Mouse (Mus musculus): Measurements from ENCODE around the gene Lgals9. TPM values are rescaled to one million over a fixed set of nuclear protein-coding genes. Genes with fewer than 3 reads are reported as not detected.
"Not testable (repeated sequence)": the region's sequence is repeated elsewhere in the genome, so short reads cannot be mapped to it uniquely, and the experiment has no call there.

The Lgals9 gene
- polyA plus RNA-seq, 1 experiment from 2014 or later: 7.8 TPM

- no peak overlapping the region for H3K9ac ChIP-seq (replicated peaks)
- 82% methylated on average over 7 of the region's 7 CpGs for WGBS
- ATAC-seq (replicated peaks): no peak
- no peak overlapping the region for H3K4me2 ChIP-seq (replicated peaks)
- no peaks in the 10 kb centered on the region for H3K27me3 ChIP-seq
- H3K36me3 ChIP-seq: peaks cover 5% of the 10 kb centered on the region; the same call in 1 of the 2 replicates
- no peak overlapping the region for H3K4me3 ChIP-seq
- no peaks in the 10 kb centered on the region for H3K4me1 ChIP-seq
- no peaks in the 10 kb centered on the region for H3K9me3 ChIP-seq
- H3K27ac ChIP-seq (replicated peaks): no peak overlapping the region
Observed at GRCm38 (mm10) chr11:79017161-79017606, 32.4 kb upstream of the Lgals9 start.

DNA sequence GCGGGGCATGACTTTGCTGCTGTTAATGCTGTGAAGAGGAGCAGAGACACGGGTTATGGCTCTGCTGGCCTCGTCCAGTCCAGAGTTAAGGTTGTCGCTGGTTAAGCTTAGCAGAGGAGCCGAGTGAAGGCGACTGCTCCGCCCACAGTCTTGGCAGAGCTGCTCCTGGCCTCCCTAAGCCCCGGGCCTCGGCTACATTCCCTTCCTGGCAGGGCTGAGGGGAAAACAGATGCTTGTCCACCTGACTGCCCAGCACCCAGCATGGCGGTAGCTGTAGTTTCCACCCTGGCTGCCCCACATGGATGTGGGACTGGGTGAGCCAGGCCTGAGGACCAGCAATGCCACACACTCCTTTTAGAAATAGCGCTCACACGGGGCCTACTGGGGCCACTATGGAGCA, 31.5 kb upstream of the Lgals9 start:
- WGBS: 57% methylated on average over 12 of the region's 12 CpGs
- Histone ChIP-seq H3K36me3 (peaks cover 5% of the 10 kb centered on the region; the same call in 1 of the 2 replicates), H3K4me3 (no peak overlapping the region), H3K9ac (replicated peaks) (no peak overlapping the region), H3K27me3 (no peaks in the 10 kb centered on the region), H3K4me1 (no peaks in the 10 kb centered on the region), H3K4me2 (replicated peaks) (no peak overlapping the region), H3K9me3 (no peaks in the 10 kb centered on the region), H3K27ac (replicated peaks) (no peak overlapping the region)
- no peak for ATAC-seq (replicated peaks)

DNA sequence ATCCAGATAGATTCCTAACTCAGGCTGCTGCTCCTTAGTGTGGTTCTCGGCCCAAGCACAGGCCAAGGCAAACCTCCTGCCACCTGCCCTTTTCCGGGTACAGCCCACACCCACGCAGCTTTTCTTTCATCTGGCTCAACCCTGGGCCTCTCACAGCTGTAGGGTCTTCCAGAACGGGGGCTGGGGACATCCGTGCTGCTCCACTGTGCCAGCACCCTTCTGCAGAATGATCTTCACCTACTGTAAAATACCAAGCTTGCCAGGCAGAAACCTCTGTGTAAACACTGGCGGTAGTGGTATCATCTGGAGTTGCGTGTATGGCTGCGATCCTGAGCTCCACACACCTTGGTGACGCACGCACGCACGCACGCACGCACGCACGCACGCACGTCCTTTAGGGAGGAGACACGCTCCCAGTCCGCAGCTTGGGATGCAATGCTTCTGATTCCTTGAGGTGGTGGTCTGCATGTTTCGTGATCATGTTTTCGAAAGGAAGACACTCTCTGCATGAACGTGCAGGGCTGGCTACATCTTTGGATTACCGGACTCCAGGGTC, 31.0 kb upstream of the Lgals9 start:
- Histone ChIP-seq H3K36me3 (peaks cover 5% of the 10 kb centered on the region; the same call in 1 of the 2 replicates), H3K4me2 (replicated peaks) (no peak overlapping the region), H3K9me3 (no peaks in the 10 kb centered on the region), H3K4me3 (no peak overlapping the region), H3K27ac (replicated peaks) (no peak overlapping the region), H3K27me3 (no peaks in the 10 kb centered on the region), H3K9ac (replicated peaks) (no peak overlapping the region), H3K4me1 (no peaks in the 10 kb centered on the region)
- 90% methylated on average over 24 of the region's 24 CpGs for WGBS
- ATAC-seq (replicated peaks): no peak

- H3K36me3 ChIP-seq: peaks cover 5% of the 10 kb centered on the region; the same call in 1 of the 2 replicates
- 77% methylated on average over 15 of the region's 15 CpGs for WGBS
- no peaks in the 10 kb centered on the region for H3K27me3 ChIP-seq
- H3K4me1 ChIP-seq: no peaks in the 10 kb centered on the region
- H3K4me3 ChIP-seq: no peak overlapping the region
- H3K9ac ChIP-seq (replicated peaks): no peak overlapping the region
- no peak overlapping the region for H3K4me2 ChIP-seq (replicated peaks)
- no peak for ATAC-seq (replicated peaks)
- no peak overlapping the region for H3K27ac ChIP-seq (replicated peaks)
- no peaks in the 10 kb centered on the region for H3K9me3 ChIP-seq
Observed at GRCm38 (mm10) chr11:79014602-79015325, 30.0 kb upstream of the Lgals9 start.

DNA sequence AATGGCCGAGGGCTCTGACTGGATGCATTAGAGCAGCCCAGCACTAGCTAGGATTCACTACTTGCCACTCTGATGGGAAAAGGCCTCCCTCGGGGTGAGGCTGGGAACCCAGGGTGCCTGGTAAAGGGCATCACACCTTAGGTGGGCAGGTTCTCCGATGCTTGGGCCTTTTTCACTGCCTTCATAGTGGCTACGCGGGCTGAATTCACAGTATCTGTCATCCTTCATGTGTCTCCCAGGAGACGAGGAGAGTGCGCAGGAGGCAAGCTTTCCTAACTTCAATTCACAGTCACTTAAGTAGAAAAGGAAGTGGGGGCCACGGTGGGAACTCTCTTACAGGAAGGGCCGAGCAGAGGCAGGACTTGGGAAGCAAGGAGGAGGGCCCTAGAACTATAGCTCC, 29.1 kb upstream of the Lgals9 start:
- H3K4me1 ChIP-seq: no peaks in the 10 kb centered on the region
- H3K4me3 ChIP-seq: no peak overlapping the region
- no peak for ATAC-seq (replicated peaks)
- no peaks in the 10 kb centered on the region for H3K27me3 ChIP-seq
- WGBS: 65% methylated on average over 9 of the region's 9 CpGs
- no peak overlapping the region for H3K9ac ChIP-seq (replicated peaks)
- H3K4me2 ChIP-seq (replicated peaks): no peak overlapping the region
- H3K36me3 ChIP-seq: peaks cover 5% of the 10 kb centered on the region; the same call in 1 of the 2 replicates
- H3K27ac ChIP-seq (replicated peaks): no peak overlapping the region
- no peaks in the 10 kb centered on the region for H3K9me3 ChIP-seq

DNA sequence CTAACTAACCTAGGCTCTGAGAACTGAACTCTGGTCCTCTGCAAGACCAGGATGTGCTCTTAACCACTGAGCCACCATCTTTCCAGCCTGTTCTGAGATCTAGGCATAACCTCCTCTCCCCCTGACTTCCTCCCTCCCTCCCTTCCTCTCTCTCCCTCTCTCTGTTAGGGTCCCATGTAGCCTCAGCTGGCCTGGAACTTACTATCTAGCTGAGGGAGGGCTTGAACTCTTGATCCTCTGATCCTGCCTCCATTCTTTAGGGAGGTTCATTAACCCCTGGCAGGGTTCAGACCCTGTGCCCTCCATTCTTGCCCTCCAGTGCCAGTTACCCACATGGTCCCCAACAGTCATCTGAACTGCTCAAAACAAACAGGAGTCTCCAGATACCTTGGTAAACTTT, 28.3 kb upstream of the Lgals9 start:
- ATAC-seq (replicated peaks): no peak
- H3K9me3 ChIP-seq: no peaks in the 10 kb centered on the region
- no peaks in the 10 kb centered on the region for H3K4me1 ChIP-seq
- H3K9ac ChIP-seq (replicated peaks): no peak overlapping the region
- H3K27me3 ChIP-seq: no peaks in the 10 kb centered on the region
- no peak overlapping the region for H3K4me3 ChIP-seq
- no peak overlapping the region for H3K27ac ChIP-seq (replicated peaks)
- peaks cover 3% of the 10 kb centered on the region; the same call in 1 of the 2 replicates for H3K36me3 ChIP-seq
- H3K4me2 ChIP-seq (replicated peaks): no peak overlapping the region

GRCm38 (mm10) chr11:79012529-79012928, 27.8 kb upstream of the Lgals9 start:
- no peak overlapping the region for H3K4me2 ChIP-seq (replicated peaks)
- 98% methylated on average over 2 of the region's 2 CpGs for WGBS
- H3K4me3 ChIP-seq: no peak overlapping the region
- H3K9ac ChIP-seq (replicated peaks): no peak overlapping the region
- H3K9me3 ChIP-seq: no peaks in the 10 kb centered on the region
- H3K4me1 ChIP-seq: no peaks in the 10 kb centered on the region
- H3K36me3 ChIP-seq: no peaks in the 10 kb centered on the region
- no peaks in the 10 kb centered on the region for H3K27me3 ChIP-seq
- no peak overlapping the region for H3K27ac ChIP-seq (replicated peaks)
- ATAC-seq (replicated peaks): no peak

- Histone ChIP-seq H3K4me3 (no peak overlapping the region), H3K27me3 (no peaks in the 10 kb centered on the region), H3K27ac (replicated peaks) (no peak overlapping the region), H3K36me3 (no peaks in the 10 kb centered on the region), H3K9ac (replicated peaks) (no peak overlapping the region), H3K4me1 (no peaks in the 10 kb centered on the region), H3K9me3 (no peaks in the 10 kb centered on the region), H3K4me2 (replicated peaks) (no peak overlapping the region)
- WGBS: 86% methylated on average over 7 of the region's 7 CpGs
- ATAC-seq (replicated peaks): no peak
Observed at GRCm38 (mm10) chr11:79008891-79009290, 24.1 kb upstream of the Lgals9 start.

DNA sequence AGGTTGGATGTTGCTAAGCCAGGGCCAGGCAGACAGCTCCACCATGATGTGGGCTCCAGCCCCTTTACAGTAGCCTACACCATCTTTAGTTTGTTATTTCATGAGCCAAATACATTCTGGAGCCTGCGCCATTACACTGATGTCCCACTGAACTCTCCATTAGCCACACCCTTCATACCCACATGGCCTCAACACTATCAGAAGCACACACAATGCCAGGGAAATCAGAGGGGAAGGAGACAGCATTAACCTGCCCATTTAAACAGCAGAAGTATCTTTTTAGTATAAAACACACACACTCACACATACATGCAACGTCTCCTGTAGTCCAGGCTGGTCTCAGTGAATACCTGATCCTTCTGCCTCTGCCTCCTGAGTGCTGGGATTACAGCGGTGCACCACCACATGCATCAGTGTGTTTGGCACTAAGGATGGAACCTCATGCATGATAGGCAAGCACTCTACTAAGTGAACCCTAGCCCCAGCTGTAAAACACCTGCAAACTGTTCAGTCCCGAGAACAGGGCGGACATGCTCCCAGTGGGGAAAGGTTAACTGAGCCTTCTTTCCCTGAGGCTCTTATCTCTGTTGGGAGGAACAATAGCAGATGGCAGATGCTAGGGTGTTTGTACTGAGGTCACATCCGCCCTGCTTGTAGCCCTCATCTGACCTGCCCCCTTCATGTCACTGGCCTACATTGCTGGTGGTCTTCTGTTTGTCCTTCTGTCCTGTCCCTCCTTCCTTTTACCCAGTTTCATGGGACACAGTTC, 23.4 kb upstream of the Lgals9 start:
- H3K4me3 ChIP-seq: no peak overlapping the region
- H3K36me3 ChIP-seq: no peaks in the 10 kb centered on the region
- no peaks in the 10 kb centered on the region for H3K9me3 ChIP-seq
- WGBS: 88% methylated on average over 6 of the region's 6 CpGs
- no peaks in the 10 kb centered on the region for H3K4me1 ChIP-seq
- H3K4me2 ChIP-seq (replicated peaks): no peak overlapping the region
- H3K27ac ChIP-seq (replicated peaks): no peak overlapping the region
- H3K27me3 ChIP-seq: no peaks in the 10 kb centered on the region
- no peak for ATAC-seq (replicated peaks)
- no peak overlapping the region for H3K9ac ChIP-seq (replicated peaks)

- not testable (repeated sequence) for H3K27me3 ChIP-seq; H3K36me3 ChIP-seq; H3K9ac ChIP-seq (replicated peaks); H3K4me1 ChIP-seq; H3K9me3 ChIP-seq; H3K4me3 ChIP-seq; H3K27ac ChIP-seq (replicated peaks); H3K4me2 ChIP-seq (replicated peaks); ATAC-seq (replicated peaks)
- WGBS: 90% methylated on average over 3 of the region's 3 CpGs
Observed at GRCm38 (mm10) chr11:79007356-79007755, 22.6 kb upstream of the Lgals9 start.

- no peak overlapping the region for H3K27ac ChIP-seq (replicated peaks)
- no peaks in the 10 kb centered on the region for H3K4me1 ChIP-seq
- no peaks in the 10 kb centered on the region for H3K36me3 ChIP-seq
- H3K4me3 ChIP-seq: no peak overlapping the region
- no peak overlapping the region for H3K4me2 ChIP-seq (replicated peaks)
- no peaks in the 10 kb centered on the region for H3K9me3 ChIP-seq
- ATAC-seq (replicated peaks): no peak
- WGBS: 64% methylated on average over 5 of the region's 5 CpGs
- no peak overlapping the region for H3K9ac ChIP-seq (replicated peaks)
- H3K27me3 ChIP-seq: no peaks in the 10 kb centered on the region
Observed at GRCm38 (mm10) chr11:79006417-79006816, 21.7 kb upstream of the Lgals9 start.

DNA sequence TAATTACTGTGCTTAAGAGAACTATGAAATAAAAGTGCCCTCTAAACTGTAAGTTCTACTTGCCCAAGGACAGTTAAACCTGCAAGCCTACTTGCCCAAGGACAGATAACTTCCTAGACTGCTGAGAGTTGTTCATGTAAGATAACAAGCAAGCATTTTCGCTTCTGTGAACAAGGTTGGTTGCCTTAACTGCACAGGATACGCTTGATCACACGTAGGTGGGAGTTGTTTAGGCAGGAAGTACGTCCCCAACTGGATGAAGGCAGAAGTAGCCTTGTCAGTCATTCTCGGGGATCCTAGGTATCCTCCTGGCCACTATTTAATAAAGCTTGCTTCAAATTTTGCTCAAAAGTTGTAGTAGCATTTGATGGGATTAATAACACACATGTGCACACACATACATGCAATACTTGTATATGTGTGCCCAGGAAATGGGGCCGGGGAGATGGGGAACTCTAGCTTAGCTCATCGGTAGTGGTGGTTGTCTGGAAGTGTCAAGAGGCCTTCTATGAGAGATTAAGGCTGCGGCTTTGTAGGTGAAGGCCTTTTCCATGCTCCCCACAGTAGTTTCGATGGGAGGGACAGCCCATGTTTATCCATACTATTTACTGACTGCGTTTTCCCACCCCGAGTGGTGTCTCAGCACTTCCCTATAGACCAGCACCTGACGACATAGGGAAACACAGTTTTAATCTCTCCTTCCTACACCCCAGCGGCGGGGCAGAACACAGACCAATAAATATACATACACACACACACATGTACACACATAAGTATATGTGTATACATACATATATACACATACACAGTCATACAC, 21.0 kb upstream of the Lgals9 start:
- H3K4me2 ChIP-seq (replicated peaks): no peak overlapping the region
- no peaks in the 10 kb centered on the region for H3K4me1 ChIP-seq
- H3K36me3 ChIP-seq: no peaks in the 10 kb centered on the region
- 91% methylated on average over 14 of the region's 14 CpGs for WGBS
- ATAC-seq (replicated peaks): no peak
- H3K9me3 ChIP-seq: no peaks in the 10 kb centered on the region
- H3K27me3 ChIP-seq: no peaks in the 10 kb centered on the region
- H3K27ac ChIP-seq (replicated peaks): no peak overlapping the region
- H3K4me3 ChIP-seq: no peak overlapping the region
- H3K9ac ChIP-seq (replicated peaks): no peak overlapping the region
